Mouse (Mus musculus): ENCODE results near the gene Sorcs2.

Gene Sorcs2

GRCm38 (mm10) chr5:36129661-36130060 lies 268.3 kb downstream of the Sorcs2 start:
- DNase-seq (ENCODE audit: low read depth, low spot score): no peak

- DNase-seq (ENCODE audit: low read depth, low spot score): no peak
These were observed 269.4 kb downstream of the Sorcs2 start for GRCm38 (mm10) chr5:36128513-36128912.

GRCm38 (mm10) chr5:36124993-36125392 lies 272.9 kb downstream of the Sorcs2 start:
- DNase-seq (ENCODE audit: low read depth, low spot score): no peak

- no peak for DNase-seq (ENCODE audit: low read depth, low spot score)
These were observed 275.0 kb downstream of the Sorcs2 start for GRCm38 (mm10) chr5:36122987-36123386.

GRCm38 (mm10) chr5:36120931-36121341 lies 277.0 kb downstream of the Sorcs2 start:
- peak; percentile 17 for DNase-seq (ENCODE audit: low read depth, low spot score)

GRCm38 (mm10) chr5:36118061-36118460 lies 279.9 kb downstream of the Sorcs2 start:
- no peak for DNase-seq (ENCODE audit: low read depth, low spot score)

- DNase-seq (ENCODE audit: low read depth, low spot score): no peak
These were observed 282.4 kb downstream of the Sorcs2 start for GRCm38 (mm10) chr5:36115519-36115918.

GRCm38 (mm10) chr5:36113696-36114095 lies 284.2 kb downstream of the Sorcs2 start:
- peak; percentile 9 for DNase-seq (ENCODE audit: low read depth, low spot score)

- no peak for DNase-seq (ENCODE audit: low read depth, low spot score)
These were observed 285.2 kb downstream of the Sorcs2 start for GRCm38 (mm10) chr5:36112696-36113095.

- DNase-seq (ENCODE audit: low read depth, low spot score): no peak
These were observed 286.4 kb downstream of the Sorcs2 start for GRCm38 (mm10) chr5:36111516-36111915.

- no peak for DNase-seq (ENCODE audit: low read depth, low spot score)
These were observed 289.5 kb downstream of the Sorcs2 start for GRCm38 (mm10) chr5:36108339-36108887.

GRCm38 (mm10) chr5:36103483-36103882 lies 294.5 kb downstream of the Sorcs2 start:
- DNase-seq (ENCODE audit: low read depth, low spot score): peak; percentile 10

- no peak for DNase-seq (ENCODE audit: low read depth, low spot score)
These were observed 296.8 kb downstream of the Sorcs2 start for GRCm38 (mm10) chr5:36101129-36101528.

- DNase-seq (ENCODE audit: low read depth, low spot score): no peak
These were observed 297.5 kb downstream of the Sorcs2 start for GRCm38 (mm10) chr5:36100488-36100887.

- DNase-seq (ENCODE audit: low read depth, low spot score): no peak
These were observed 298.3 kb downstream of the Sorcs2 start for GRCm38 (mm10) chr5:36099662-36100061.

GRCm38 (mm10) chr5:36096046-36096445 lies 301.9 kb downstream of the Sorcs2 start:
- DNase-seq (ENCODE audit: low read depth, low spot score): no peak

- no peak for DNase-seq (ENCODE audit: low read depth, low spot score)
These were observed 307.9 kb downstream of the Sorcs2 start for GRCm38 (mm10) chr5:36090036-36090435.

- peak; percentile 34 for DNase-seq (ENCODE audit: low read depth, low spot score)
These were observed 308.7 kb downstream of the Sorcs2 start for GRCm38 (mm10) chr5:36089243-36089642.

GRCm38 (mm10) chr5:36086931-36087330 lies 311.0 kb downstream of the Sorcs2 start:
- no peak for DNase-seq (ENCODE audit: low read depth, low spot score)

- peak; percentile 85 for DNase-seq (ENCODE audit: low read depth, low spot score)
These were observed 312.3 kb downstream of the Sorcs2 start for GRCm38 (mm10) chr5:36085621-36086020.

- DNase-seq (ENCODE audit: low read depth, low spot score): no peak
These were observed 313.9 kb downstream of the Sorcs2 start for GRCm38 (mm10) chr5:36083869-36084565.

- DNase-seq (ENCODE audit: low read depth, low spot score): no peak
These were observed 316.9 kb downstream of the Sorcs2 start for GRCm38 (mm10) chr5:36081021-36081420.

All from 3T3-L1 (cell line).